Mouse (Mus musculus) left cerebral cortex, adult 2 months (tissue): ENCODE results near the gene Hnrnpd. TPM values are rescaled to one million over a fixed set of nuclear protein-coding genes. Genes with fewer than 3 reads are reported as not detected.

ENCODE experiments used
- DNase-seq, 2 experiments: peaks; one replicate each; pipeline ENCODE4 v3.0.0; 2021 to 2022; ENCODE audit warnings: low spot score in 2 of 2, mixed read lengths in 1 of 2; ENCODE audit errors: extremely low spot score in 1 of 2
- H3K27ac ChIP-seq: fragments of 200-600 bp; 2 replicates; pipeline ENCODE4 v1.8.1; 2022
- H3K4me3 ChIP-seq: fragments of 200-600 bp; 2 replicates; pipeline ENCODE4 v1.8.1; 2022
- CTCF ChIP-seq: fragments of 200-600 bp; IDR thresholded peaks from 2 replicates; pipeline ENCODE4 v1.8.1; 2022; ENCODE audit warnings: antibody characterized with exemption, mild to moderate bottlenecking, moderate library complexity
- intact Hi-C: fragments of 180-260 bp; cut with DNase I; formaldehyde crosslinking; loops from one replicate; pipeline ENCODE4 v1.15.1; 2025
- long read RNA-seq, 2 experiments: library from polyadenylated mRNA; stranded (forward); transcript quantifications; one replicate each; pipeline ENCODE4 v2.0.0; 2021; ENCODE audit warnings: borderline mapping rate in 2 of 2
- total RNA-seq, 2 experiments: library from RNA; stranded (reverse); gene quantifications; 2 replicates each; pipeline ENCODE4 v1.2.3; 2021

The Hnrnpd gene
- total RNA-seq = 100 to 1,000 TPM; 194 to 222 TPM
- long read RNA-seq, experiment 1, full-length matches to known transcripts = 125 of 176 reads
- long read RNA-seq, experiment 1, partial matches to known transcripts = 24 of 176 reads
- long read RNA-seq, experiment 1, other reads (novel, unspliced or antisense) = 27 of 176 reads
- long read RNA-seq, experiment 2, full-length matches to known transcripts = 87 of 136 reads
- long read RNA-seq, experiment 2, partial matches to known transcripts = 27 of 136 reads
- long read RNA-seq, experiment 2, other reads (novel, unspliced or antisense) = 22 of 136 reads

DNA sequence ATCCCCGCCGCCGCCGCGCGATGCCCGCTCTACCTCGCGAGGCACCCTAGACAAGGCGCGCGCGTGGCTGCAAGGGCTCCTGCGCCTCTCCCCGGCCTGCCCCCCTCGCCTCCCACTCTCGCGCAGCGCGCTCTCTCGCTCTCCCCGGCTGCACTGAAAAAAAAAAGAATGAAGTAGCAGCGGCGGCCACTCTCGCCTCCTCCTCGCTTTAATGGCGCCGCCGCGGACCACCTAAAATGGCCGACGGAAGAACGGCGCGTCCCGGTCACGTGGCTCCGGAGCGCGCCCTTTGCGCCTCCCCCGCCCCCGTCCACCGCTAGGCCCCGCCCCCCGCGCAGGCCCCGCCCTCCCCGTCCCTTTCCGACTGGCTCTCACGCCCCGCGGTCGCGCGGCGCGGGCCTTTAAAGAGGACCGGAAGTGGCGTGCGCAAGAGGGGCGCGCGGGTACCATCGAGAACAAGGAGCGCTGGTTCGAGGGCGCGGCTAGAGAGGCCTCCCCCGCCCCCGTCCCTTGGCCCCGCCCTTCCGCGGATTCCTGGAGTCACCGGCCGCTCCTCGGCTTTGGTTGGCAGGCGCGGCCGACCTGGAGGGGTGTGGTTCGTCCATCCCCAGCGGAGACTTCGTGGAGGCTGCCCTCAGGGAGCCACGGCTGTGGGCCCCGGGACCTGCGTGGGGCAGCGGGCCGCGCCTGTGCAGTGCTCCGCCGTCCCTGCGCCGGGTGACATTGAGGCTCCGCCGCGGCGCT lies at the start of gene Hnrnpd, which contains the start of gene 4930524J08Rik:
Hnrnpd (minus strand) TSS at position 240 of the 744 bp plus-strand sequence.
4930524J08Rik (plus strand) TSS at position 363 of the 744 bp plus-strand sequence.
- peak; percentile 88 to 95 for DNase-seq

GRCm38 (mm10) chr5:100024868-100025267 lies 46.1 kb upstream of the Hnrnpd start:
- Histone ChIP-seq H3K4me3 (no peak overlapping the region), H3K27ac (no peak overlapping the region)
- DNase-seq = no peak
- intact Hi-C loops = no loop called here
- TF ChIP-seq CTCF = no peak

More for the DNA sequence above, at the start of gene Hnrnpd, which contains the start of gene 4930524J08Rik:
- intact Hi-C loops = loop anchor here (1.0 to 5.0 kb wide), 3 partner anchors 60 to 438 kb away; partner anchors contain the start of genes Enoph1, Hnrnpdl, Sec31a and Vamp9
- Histone ChIP-seq H3K27ac (peak within 1 kb of the TSS; percentile 95), H3K4me3 (peak within 1 kb of the TSS; percentile 76)
- no peak for TF ChIP-seq CTCF

- no peak overlapping the region for H3K4me3 ChIP-seq
- no peak for TF ChIP-seq CTCF
- intact Hi-C loops = no loop called here
- DNase-seq = no peak
- no peak overlapping the region for H3K27ac ChIP-seq
Measured at GRCm38 (mm10) chr5:100024403-100024802, 45.7 kb upstream of the Hnrnpd start.

GRCm38 (mm10) chr5:100020089-100020488 lies 41.4 kb upstream of the Hnrnpd start:
- intact Hi-C loops = no loop called here
- TF ChIP-seq CTCF = no peak
- Histone ChIP-seq H3K4me3 (no peak overlapping the region), H3K27ac (no peak overlapping the region)
- no peak for DNase-seq

DNA sequence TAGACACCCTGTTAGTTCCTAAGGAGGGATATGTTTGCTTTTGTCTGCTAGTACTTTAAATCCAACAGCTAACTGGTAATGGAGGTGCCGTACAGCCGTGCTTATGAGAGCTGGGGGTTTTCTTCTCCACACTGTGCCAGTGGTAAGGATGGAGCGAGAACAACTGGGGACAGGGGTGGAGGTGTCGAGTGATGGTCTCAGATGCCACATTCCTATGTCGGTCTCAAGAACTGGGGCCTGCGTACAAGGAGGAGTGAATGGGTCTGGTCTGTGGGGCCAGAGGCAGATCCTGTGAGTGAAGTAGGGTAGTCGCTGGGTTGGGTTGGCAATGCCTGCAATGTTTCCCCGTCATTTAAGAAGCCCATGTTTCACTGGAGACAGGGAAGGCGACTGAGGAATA lies 33.9 kb upstream of the Hnrnpd start:
- no peak for DNase-seq
- Histone ChIP-seq H3K27ac (no peak overlapping the region), H3K4me3 (no peak overlapping the region)
- intact Hi-C loops = no loop called here
- no peak for TF ChIP-seq CTCF

DNA sequence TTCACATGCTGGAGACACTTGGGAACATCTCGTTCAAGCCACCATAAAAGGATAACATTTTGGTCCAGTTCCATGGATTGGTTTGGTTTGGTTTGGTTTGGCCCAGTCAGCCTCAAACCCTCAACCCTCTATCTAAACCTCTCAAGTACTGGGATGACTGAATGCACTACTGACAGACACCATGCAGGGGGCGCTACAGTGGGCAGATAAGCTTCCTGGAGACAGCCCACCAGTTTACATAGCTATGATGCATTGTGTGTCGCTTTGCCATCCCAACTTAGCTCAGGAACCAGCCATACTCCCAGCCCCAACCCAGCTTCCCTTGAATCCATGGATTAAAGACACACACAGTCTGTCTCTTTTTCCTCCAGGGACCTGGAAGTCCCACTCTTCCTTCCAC lies 29.7 kb upstream of the Hnrnpd start:
- Histone ChIP-seq H3K27ac (no peak overlapping the region), H3K4me3 (no peak overlapping the region)
- no peak for DNase-seq
- intact Hi-C loops = no loop called here
- TF ChIP-seq CTCF = no peak; the same call in 1 of the 2 replicates

- DNase-seq = no peak
- TF ChIP-seq CTCF = peak; percentile 13
- intact Hi-C loops = no loop called here
- Histone ChIP-seq H3K4me3 (no peak overlapping the region), H3K27ac (no peak overlapping the region)
Measured at GRCm38 (mm10) chr5:100007040-100007375, 28.3 kb upstream of the Hnrnpd start.

- no peak for DNase-seq
- no peak for TF ChIP-seq CTCF
- Histone ChIP-seq H3K27ac (no peak overlapping the region), H3K4me3 (no peak overlapping the region)
- intact Hi-C loops = no loop called here
Measured at GRCm38 (mm10) chr5:100006324-100007039, 27.7 kb upstream of the Hnrnpd start.

DNA sequence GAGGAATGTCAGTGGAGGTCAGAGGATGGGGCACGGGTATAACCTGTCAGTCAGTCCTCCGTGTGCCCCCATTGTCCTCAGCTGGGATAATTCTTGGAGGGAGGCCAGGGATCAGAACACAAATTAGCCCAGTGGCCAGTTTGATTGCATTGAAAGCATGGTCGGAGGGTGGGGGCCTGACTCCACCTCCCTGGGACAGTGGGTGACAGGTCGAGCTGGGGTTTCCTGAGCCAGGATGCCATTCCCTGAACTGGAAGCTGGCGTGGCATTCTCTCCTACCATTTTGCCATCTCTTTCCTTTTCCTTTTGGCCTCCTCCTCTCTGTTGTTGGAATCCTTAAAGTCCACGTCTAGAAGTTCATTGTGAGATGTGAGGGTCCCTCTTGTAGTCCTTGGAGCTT lies 27.2 kb upstream of the Hnrnpd start:
- DNase-seq = no peak
- Histone ChIP-seq H3K4me3 (no peak overlapping the region), H3K27ac (no peak overlapping the region)
- no peak for TF ChIP-seq CTCF
- intact Hi-C loops = no loop called here

DNA sequence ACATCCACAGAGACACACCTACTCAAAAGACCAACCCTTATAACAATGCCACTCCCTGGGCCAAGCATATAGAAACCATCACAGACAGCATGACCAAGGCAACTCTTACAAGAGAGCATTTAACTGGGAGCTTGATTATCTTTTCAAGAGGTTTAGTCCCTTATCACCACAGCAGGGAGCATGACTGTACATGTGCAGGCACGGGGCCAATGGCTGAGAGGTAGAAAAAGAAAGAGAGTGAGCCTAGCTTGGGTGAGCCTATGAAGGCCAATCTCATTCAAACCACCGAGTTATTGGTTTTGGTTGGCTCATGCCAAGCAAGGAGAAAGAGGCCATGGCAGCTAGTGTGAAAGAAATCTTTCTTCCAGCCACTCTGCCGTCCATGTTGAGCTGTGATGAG lies 26.7 kb upstream of the Hnrnpd start:
- Histone ChIP-seq H3K27ac (no peak overlapping the region), H3K4me3 (no peak overlapping the region)
- DNase-seq = no peak
- intact Hi-C loops = no loop called here
- no peak for TF ChIP-seq CTCF

DNA sequence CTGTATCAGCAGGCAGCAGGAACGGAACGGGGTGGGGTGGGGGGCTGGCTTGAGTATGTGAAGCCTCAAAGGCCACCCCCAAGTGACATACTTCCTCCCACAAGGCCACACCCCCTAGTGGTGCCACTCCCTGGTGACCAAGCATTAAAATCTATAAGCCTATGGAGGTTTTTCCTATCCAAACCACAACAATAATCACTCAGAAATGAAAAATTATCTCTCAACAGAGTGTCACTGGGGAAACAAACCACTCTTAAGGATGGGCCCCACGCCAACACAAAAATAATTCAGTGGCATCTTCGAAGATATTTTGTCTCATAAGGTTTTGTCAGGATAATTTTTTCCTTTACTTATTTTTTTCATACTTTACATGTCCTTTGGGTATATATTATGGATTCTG lies 25.2 kb upstream of the Hnrnpd start:
- no peak for DNase-seq
- Histone ChIP-seq H3K4me3 (no peak overlapping the region), H3K27ac (no peak overlapping the region)
- intact Hi-C loops = no loop called here
- no peak for TF ChIP-seq CTCF

DNA sequence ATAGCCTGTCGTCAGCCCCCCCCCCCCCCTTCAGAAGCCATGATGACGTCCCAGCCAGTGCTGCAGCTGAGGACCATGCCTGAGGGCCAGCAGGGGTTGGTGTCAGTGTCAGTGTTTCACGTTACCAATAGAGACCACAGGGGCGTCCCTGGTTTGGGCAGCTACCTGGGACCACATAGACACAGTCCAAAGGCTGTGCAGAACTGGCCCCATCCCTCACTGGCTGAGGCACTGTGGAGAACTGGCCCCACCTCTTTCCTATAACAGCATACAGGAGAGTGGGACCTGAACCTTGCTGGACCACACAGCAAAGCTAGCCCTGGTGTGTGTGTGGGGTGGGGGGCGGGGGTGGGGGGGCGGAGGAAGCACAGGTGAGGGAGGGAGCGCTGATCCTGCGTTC lies 21.8 kb upstream of the Hnrnpd start:
- DNase-seq = no peak
- no peak overlapping the region for H3K27ac ChIP-seq
- no peak overlapping the region for H3K4me3 ChIP-seq
- no peak for TF ChIP-seq CTCF
- intact Hi-C loops = no loop called here
